Mouse (Mus musculus) midbrain, postnatal 0 days (tissue): ENCODE measurements at regions not wholly inside any gene's neighbourhood (a gene's known extent, or its start where the extent isn't known, plus 50 kb on each side); places are given as distances from the start of the nearest gene placed in this dataset.

ENCODE experiments used
- ATAC-seq: fragments of 200-750 bp; cut with Nextera tagmentation; 2 replicates; pipeline ENCODE4 v1.8.0; 2017; ENCODE audit warnings: moderate number of reproducible peaks, mild to moderate bottlenecking, moderate TSS enrichment, moderate library complexity; ENCODE audit not compliant: low FRiP score
- DNase-seq: peaks from one replicate; pipeline ENCODE4 v3.0.0-alpha.2; 2015; ENCODE audit warnings: low spot score
- H3K27ac ChIP-seq: fragments of 300-500 bp; sonication (generic); 2 replicates; pipeline ENCODE4 v1.5.1; 2014; ENCODE audit warnings: low read depth, mild to moderate bottlenecking, low read length, mixed read lengths
- H3K27me3 ChIP-seq: fragments of 300-500 bp; sonication (generic); 2 replicates; pipeline ENCODE4 v1.6.1; 2014; ENCODE audit warnings: low read length, control low read depth, mixed read lengths; ENCODE audit not compliant: insufficient read depth
- H3K36me3 ChIP-seq: fragments of 300-500 bp; sonication (generic); 2 replicates; pipeline ENCODE4 v1.6.1; 2014; ENCODE audit warnings: low read length, control low read depth, mixed read lengths; ENCODE audit not compliant: insufficient read depth
- H3K4me1 ChIP-seq: fragments of 300-500 bp; sonication (generic); 2 replicates; pipeline ENCODE4 v1.6.1; 2014; ENCODE audit warnings: mild to moderate bottlenecking, control low read depth, antibody characterized with exemption, low read length, mixed read lengths; ENCODE audit not compliant: insufficient read depth
- H3K4me2 ChIP-seq: fragments of 300-500 bp; sonication (generic); 2 replicates; pipeline ENCODE4 v1.6.1; 2014; ENCODE audit warnings: low read depth, mild to moderate bottlenecking, low read length, mixed read lengths; ENCODE audit not compliant: poor library complexity, severe bottlenecking
- H3K4me3 ChIP-seq: fragments of 300-500 bp; sonication (generic); 2 replicates; pipeline ENCODE4 v1.5.1; 2014; ENCODE audit warnings: low read depth, mild to moderate bottlenecking, low read length, moderate library complexity
- H3K9ac ChIP-seq: fragments of 300-500 bp; sonication (generic); replicated peaks from 2 replicates; pipeline ENCODE4 v1.6.1; 2014; ENCODE audit warnings: mild to moderate bottlenecking, low read length, moderate library complexity, mixed read lengths; ENCODE audit not compliant: poor library complexity, severe bottlenecking
- H3K9me3 ChIP-seq: fragments of 300-500 bp; sonication (generic); 2 replicates; pipeline ENCODE4 v1.6.1; 2016; ENCODE audit warnings: low read length, control low read depth
- CTCF ChIP-seq: IDR thresholded peaks from 2 replicates; pipeline ENCODE4 v1.5.1; 2016; ENCODE audit warnings: antibody characterized with exemption, mild to moderate bottlenecking
- WGBS: fragments of 180-500 bp; shearing (Covaris S2); extraction: QIAGEN DNeasy Blood & Tissue Kit; methylation state at CpG from one replicate; pipeline ENCODE4 v1.1.7; 2014; 5-methylcytosine and 5-hydroxymethylcytosine counted together

- Histone ChIP-seq H3K36me3 (no peaks in the 10 kb centered on the region), H3K9me3 (no peaks in the 10 kb centered on the region), H3K27me3 (no peaks in the 10 kb centered on the region), H3K27ac (no peak overlapping the region), H3K9ac (no peak overlapping the region), H3K4me3 (no peak overlapping the region), H3K4me2 (peak overlapping the region; percentile 5; the same call in 1 of the 2 replicates), H3K4me1 (no peaks in the 10 kb centered on the region)
- DNase-seq (peak; percentile 52), ATAC-seq (no peak; the same call in 1 of the 2 replicates)
- 79% methylated on average over 10 of the region's 10 CpGs for WGBS
- peak; percentile 35; the same call in 1 of the 2 replicates for TF ChIP-seq CTCF
Observed at GRCm38 (mm10) chr3:149705724-149706123, 715.4 kb upstream of the Adgrl2 start.

GRCm38 (mm10) chr3:149705322-149705721 is 715.0 kb upstream of the Adgrl2 start:
- no peaks in the 10 kb centered on the region for H3K4me1 ChIP-seq
- TF ChIP-seq CTCF = no peak
- no peak overlapping the region for H3K9ac ChIP-seq
- ATAC-seq (no peak), DNase-seq (no peak)
- H3K27ac ChIP-seq = no peak overlapping the region
- H3K4me2 ChIP-seq = peak overlapping the region; percentile 5; the same call in 1 of the 2 replicates
- no peaks in the 10 kb centered on the region for H3K27me3 ChIP-seq
- no peaks in the 10 kb centered on the region for H3K9me3 ChIP-seq
- H3K36me3 ChIP-seq = no peaks in the 10 kb centered on the region
- WGBS = 84% methylated on average over 12 of the region's 12 CpGs
- H3K4me3 ChIP-seq = no peak overlapping the region

- no peaks in the 10 kb centered on the region for H3K36me3 ChIP-seq
- no peaks in the 10 kb centered on the region for H3K27me3 ChIP-seq
- H3K4me3 ChIP-seq = no peak overlapping the region
- WGBS = 86% methylated on average over 4 of the region's 4 CpGs
- H3K4me1 ChIP-seq = no peaks in the 10 kb centered on the region
- TF ChIP-seq CTCF = no peak
- ATAC-seq = no peak
- no peaks in the 10 kb centered on the region for H3K9me3 ChIP-seq
- no peak overlapping the region for H3K27ac ChIP-seq
- H3K4me2 ChIP-seq = no peak overlapping the region
- no peak overlapping the region for H3K9ac ChIP-seq
- DNase-seq = no peak
Observed at GRCm38 (mm10) chr3:149704478-149704877, 714.1 kb upstream of the Adgrl2 start.

GRCm38 (mm10) chr3:149683561-149683960 is 693.2 kb upstream of the Adgrl2 start:
- WGBS = 72% methylated on average over 4 of the region's 4 CpGs
- H3K9me3 ChIP-seq = no peaks in the 10 kb centered on the region
- no peak for TF ChIP-seq CTCF
- no peak overlapping the region for H3K4me2 ChIP-seq
- no peak for ATAC-seq
- DNase-seq = no peak
- H3K36me3 ChIP-seq = no peaks in the 10 kb centered on the region
- no peak overlapping the region for H3K9ac ChIP-seq
- H3K27me3 ChIP-seq = no peaks in the 10 kb centered on the region
- no peak overlapping the region for H3K4me3 ChIP-seq
- H3K27ac ChIP-seq = no peak overlapping the region
- H3K4me1 ChIP-seq = no peaks in the 10 kb centered on the region

- ATAC-seq (no peak), DNase-seq (no peak)
- WGBS = 80% methylated on average over 5 of the region's 5 CpGs
- Histone ChIP-seq H3K4me3 (no peak overlapping the region), H3K27ac (no peak overlapping the region), H3K4me1 (no peaks in the 10 kb centered on the region), H3K9me3 (no peaks in the 10 kb centered on the region), H3K27me3 (no peaks in the 10 kb centered on the region), H3K9ac (no peak overlapping the region), H3K4me2 (no peak overlapping the region), H3K36me3 (no peaks in the 10 kb centered on the region)
- TF ChIP-seq CTCF = no peak
Observed at GRCm38 (mm10) chr3:149682246-149682645, 691.9 kb upstream of the Adgrl2 start.

- DNase-seq = no peak
- no peaks in the 10 kb centered on the region for H3K9me3 ChIP-seq
- no peak for ATAC-seq
Observed at GRCm38 (mm10) chr3:149673926-149674325, 683.6 kb upstream of the Adgrl2 start.

More at GRCm38 (mm10) chr3:149673926-149674325, 683.6 kb upstream of the Adgrl2 start:
- H3K36me3 ChIP-seq = no peaks in the 10 kb centered on the region
- TF ChIP-seq CTCF = no peak
- H3K27me3 ChIP-seq = no peaks in the 10 kb centered on the region
- H3K9ac ChIP-seq = no peak overlapping the region
- H3K4me2 ChIP-seq = no peak overlapping the region
- H3K4me3 ChIP-seq = no peak overlapping the region
- no peaks in the 10 kb centered on the region for H3K4me1 ChIP-seq
- H3K27ac ChIP-seq = no peak overlapping the region
